Mouse (Mus musculus): ENCODE data around the gene Slit1.

Slit1 gene

DNA sequence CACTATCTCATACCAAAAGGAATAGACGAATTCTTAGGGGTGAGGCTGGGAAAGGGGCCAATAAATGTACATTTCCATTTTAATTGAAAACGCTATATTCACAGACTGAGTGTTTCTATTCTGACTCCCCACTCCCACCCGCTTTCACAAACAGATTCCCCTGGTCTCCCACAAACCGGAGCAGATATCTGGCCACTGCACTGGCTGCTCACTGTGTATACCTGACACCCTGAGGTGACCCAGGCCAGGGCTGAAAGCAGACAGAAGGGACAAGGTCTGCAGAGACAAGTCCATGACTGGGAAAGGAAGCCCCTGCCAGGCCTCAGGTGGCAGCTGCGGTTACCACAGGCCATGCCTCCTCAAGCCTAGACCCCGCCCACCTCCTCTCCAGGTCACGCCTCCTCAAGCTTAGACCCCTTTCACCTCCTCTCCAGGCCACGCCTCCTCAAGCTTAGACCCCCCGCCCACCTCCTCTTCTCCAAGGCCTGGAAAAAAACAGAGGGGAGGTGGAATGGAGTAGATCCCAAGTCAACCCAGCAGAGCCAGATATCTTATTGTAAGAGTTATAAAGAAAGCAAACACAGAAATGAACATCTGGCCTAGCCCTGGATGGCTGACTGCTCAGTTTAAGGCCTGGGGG is 18.5 kb downstream of the Slit1 start:
- DNase-seq (ENCODE audit: low read depth) = no peak

DNA sequence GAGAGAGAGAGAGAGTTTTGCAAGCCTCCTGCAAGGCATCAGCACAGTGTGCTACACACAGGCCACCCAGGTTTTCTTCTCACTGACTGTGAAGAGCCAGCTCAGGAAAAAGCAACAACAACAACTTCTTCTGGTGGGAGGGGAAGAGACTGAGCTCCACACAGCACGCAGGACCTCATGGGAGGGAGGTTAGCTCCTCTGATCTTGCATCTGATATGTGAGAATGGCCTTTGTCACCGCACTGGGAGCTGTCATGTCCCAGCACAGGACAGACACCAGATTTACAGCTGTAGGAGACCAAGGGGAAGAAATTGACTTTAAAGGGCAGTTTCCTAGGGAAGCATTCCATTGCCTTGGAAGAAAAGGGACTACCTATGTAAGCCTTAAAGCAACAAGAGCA is 20.1 kb downstream of the Slit1 start:
- DNase-seq (ENCODE audit: low read depth) = no peak

DNA sequence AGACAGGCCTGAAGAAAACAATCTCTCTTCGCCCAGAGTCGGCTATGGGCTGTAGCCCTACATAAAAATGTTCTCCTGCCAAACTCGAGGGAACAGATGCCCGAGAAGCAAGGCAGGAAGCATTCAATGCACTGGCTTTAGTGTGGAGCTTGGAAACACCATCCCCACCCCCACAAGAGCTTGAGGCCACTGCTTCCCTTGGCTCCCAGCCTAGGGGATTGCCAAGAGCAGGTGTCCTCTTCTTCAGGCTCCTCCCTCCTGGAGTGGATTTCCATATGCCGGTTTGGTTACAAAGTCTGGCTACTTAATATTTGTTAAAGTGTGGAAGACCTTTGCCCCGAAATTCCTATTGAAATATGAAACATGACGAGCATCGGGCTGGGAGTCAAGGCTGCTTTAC is 24.0 kb downstream of the Slit1 start:
- DNase-seq (ENCODE audit: low read depth) = no peak

DNA sequence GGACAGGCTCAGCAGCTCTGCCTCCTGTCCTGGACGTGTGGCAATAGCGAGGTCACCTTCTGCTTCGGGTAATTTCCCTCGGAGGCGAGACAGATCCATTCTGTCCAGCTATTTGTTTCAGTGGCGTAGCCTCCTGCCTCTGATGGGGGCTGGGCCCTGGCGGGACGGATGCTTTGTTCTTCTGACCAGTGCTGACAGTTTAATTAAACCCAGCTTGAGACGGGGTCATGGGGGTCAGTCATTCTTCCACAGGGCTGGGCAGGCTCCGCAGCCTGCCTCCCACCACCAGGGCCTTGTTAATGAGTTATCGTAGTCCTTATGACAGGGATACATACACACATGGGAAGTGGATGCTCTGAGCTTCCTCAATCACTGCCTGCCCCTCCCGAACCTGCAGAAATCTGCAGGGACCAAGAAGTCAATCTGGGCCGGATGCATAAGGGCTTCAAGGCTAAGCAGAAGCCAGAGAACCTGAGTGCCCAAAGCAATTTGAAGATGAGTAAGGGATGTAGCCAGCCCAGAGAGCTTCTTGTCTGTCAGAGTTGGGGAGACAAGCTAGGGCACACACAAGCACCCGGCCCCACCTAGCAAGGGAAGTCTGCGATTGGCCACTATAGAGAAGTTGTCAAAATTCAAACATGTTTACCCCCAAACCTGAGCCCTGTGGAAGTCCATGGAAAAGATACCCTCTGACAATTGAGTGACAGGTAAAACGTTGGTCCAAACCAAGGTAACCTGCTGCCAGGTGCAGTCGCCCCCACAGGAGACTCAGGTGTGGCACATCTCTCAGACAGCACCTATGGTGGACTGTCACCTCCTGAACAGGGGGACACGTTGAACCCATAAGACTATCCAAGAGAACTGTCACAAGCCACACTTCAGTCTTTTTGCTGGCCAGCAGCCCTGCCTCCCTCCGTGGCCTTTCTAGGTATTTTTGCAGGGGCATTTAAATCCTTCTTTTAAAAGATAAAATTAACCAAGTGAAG is 26.9 kb downstream of the Slit1 start:
- DNase-seq (ENCODE audit: low read depth) = no peak

DNA sequence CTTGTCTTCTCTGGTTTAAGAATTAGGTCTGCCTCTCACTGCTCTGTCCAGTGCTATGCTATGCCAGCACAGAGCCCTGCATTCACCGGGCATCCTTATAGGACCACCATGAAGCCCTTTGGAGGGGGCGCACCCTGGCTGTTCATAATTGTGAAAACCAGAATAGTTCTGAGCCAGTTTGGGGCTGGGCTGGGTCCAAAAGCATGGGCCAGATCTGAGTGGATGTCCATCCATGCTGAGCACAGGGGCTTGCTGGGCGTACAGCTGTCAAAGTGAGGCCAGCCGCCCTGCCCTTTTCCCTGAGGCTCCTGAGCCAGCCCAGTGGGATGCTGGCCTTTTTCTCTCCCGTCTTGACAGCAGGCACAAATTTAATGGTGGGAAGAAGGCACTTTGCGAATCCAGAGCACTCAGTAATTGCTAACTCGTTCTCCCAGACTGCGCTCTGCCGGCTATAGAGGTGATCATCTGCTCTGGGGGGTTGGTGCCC is 29.0 kb downstream of the Slit1 start:
- no peak for DNase-seq (ENCODE audit: low read depth)

DNA sequence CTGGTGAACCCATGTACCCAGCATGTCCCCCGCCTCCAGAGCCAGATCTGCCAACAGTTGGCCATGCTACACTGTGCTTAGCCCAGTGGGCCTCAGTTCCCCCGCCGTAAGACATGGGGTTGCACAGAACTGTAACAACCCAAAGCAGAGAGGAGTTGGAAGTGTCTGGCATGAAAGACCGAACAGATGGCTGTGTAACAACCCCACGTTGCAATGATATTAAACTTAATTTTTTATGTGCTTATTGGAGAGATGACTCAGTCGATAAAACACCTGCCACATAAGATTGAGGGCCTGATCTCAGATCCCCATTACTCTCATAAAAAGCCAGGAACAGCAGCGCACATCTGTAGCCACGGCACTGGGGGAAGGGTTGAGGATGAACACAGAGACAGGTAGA is 30.6 kb downstream of the Slit1 start:
- DNase-seq (ENCODE audit: low read depth) = no peak

DNA sequence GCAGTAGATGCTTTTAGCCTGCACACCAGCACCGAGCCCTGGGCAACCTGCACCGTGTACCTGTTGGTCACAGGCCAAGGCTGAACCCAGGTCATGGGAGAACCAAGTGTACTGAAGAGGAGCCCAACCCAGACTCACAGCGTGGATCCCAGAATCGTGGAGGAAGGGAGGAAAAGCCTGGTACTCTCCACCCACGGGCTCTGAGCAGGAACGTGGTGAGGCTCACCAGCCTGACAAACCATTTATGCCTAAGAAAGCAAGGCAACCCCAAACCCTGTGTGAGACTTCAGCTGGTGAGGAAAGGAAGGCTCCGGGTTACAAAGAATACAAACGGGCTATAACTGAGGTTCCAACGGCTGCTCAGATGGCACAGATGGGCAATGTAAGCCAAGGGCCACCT is 31.8 kb downstream of the Slit1 start:
- DNase-seq (ENCODE audit: low read depth) = no peak

DNA sequence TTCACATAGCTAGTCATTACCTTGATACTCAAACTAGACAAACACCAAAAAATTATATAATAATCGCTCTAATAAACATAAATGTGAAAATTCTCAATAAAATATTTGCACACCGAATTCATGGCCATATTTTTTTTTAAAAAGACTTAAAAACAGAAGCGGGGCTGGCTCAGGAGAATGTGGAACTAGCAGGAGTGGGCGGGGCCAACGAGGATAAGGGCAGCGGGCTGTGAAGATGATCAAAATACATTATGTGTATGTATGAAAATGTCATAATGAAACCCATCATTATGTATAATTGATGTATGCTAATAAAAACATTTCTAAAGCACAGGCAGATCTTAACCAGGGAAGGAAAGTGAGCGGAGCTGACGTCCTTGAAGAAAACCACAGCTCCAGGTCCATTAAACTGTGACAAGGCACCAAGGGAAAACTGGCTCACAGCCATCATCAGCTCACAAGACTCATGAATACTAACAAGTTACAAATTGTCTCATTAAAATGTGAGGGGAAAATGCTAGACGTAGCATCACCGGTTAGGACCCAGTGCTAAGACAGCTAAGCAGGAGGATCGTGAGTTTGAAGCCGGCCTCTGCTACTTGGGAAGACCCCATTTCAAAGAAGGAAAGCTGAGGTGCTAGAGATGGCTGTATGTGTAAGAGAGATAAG is 33.8 kb downstream of the Slit1 start:
- no peak for DNase-seq (ENCODE audit: low read depth)

DNA sequence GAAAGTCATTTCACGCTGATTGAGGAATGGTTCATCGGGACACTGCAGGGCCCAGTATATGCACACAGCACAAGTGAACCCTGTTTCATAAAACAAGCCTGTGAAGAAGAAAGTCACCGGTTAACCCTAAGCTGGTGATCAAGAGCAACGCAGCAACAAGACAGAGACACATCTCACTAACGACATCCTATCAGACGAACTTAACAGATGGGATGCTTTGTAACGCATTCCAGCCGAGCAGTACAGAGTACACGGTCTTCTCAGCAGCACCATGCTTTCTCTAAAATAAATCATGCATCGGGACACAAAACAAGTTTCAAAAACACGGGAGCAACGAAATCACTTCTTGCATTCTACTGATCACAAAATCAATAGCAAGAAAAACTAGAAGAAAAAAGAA is 35.6 kb downstream of the Slit1 start:
- DNase-seq (ENCODE audit: low read depth) = no peak

DNA sequence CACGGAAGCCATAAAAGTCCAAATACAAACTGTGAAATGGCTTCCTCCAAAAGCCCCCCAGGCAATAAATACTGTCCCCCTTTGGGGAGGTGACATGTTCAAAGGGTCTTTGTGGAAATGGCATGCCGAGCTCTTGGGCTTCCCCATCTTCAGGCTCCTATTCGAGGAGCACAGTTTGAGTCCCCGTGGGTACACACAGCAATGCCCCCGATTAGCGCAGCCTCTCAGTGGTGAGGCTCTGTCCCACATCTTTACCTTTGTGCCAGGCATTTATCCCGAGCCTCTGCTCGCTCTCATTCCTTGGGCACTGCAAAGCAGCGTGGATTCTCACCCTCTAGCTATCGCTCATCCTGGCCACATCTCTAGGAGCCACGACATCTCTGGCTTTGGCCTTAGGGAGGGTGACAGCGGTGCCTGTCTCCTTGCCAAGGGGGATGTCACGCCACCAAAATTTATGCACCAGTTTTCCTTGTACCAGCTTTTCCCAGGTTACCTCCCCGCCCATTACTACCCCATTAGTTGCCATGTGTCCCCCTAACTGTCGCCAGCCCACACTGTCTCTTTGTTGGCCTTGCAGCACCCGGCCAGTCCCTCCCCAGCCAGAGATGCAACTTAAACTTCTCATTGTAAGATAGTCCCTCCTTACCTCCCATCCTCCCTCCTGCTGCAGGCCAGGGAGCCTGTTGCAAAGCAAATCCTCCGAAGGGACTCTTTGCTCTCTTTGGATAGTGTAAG is 37.2 kb downstream of the Slit1 start:
- no peak for DNase-seq (ENCODE audit: low read depth)

DNA sequence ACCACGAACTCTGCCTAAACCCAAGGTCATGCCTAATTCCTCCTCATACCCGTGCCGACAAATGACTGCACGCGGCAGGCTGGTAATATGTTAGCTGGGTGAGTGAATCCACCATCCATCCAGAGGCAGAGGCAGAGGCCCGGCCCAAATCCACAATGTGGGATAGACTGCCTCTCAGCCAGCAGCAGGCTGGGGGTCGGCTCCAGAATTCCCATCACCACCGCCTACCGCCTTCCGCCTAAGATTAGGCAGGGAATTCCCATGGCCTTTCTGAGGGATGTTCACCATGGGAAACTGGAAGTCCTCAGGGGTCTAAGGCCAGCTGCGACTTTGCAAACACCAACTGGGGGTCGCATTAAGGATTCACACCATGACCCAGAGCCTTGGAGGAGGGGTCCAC is 38.0 kb downstream of the Slit1 start:
- no peak for DNase-seq (ENCODE audit: low read depth)

DNA sequence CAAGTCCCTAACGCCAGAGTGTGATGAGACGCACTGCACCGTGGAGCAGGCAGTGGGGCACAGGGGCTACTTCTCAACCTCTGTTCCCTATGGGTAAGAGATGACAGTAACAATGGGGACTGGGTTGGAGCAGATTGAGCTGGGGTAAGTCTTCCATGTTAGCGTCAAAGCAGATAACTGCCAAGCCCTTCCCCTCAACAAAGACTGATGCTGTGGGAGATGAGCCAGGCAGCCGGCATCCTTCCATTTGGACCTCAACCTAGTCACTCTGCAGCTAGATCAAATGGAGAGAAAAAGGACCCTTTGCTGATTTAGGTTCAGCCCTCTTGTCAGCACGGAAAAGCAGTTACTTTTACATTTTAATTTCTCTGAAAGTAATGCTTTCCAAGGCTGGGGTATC is 40.8 kb downstream of the Slit1 start:
- no peak for DNase-seq (ENCODE audit: low read depth)

DNA sequence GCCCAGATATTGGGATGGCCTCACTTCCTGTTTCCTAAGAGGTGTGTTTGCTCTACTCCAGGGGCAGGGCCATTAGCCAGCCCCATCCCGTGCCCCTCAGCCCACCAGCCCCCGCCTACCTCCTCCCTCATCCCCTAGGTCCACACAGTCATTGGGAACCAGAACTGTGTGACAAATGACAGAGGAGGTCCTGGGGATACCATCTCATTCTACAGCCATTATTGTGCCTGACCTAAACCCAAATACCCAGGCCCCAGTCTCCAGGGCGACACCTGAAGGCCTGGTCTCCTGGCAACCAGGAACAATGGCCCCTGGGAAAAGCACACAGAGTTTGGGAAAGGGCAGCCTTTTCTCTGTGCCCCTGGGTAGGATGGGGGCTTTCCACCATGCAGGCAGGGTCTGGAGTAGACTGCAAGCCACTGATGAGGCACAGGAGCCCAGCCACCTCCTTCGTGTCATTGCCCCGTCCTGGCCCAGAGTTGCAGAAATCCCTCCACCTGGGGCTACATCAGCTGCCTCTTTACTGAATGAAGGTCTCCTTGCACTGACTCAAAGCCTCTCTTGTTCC is 44.5 kb downstream of the Slit1 start:
- no peak for DNase-seq (ENCODE audit: low read depth)

DNA sequence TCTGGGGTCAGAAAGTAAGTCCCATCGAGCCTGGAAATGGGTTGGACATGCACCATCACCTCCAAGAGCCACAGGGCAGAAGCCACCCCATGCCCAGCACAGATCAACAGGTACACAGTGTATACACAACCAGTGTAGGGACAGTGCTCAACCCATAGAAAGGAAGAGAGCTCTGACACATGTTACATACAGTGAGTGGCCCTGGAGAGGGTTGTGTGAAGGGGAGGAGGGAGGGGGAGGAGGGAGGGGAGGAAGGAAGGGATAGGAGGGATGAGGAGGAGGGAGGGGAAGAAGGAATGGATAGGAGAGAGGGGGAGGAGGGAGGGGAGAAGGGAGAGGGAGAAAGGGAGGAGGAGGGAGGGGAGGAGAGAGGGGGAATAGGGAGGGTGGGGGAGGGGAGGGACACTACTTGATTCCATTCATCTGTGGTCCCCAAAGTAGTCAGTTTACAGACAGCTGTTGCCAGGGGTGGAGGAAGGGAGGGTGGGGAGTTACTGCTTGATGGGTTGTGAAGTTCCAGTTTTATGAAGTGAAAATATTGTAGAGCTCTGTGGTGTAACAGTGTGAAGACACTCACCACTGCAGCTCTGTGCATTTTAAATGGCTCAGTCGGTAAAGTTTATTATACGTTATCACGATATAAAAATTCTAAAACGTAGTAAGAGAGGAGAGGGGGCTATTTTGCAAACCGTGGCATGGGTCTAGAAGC is 45.5 kb downstream of the Slit1 start:
- no peak for DNase-seq (ENCODE audit: low read depth)

DNA sequence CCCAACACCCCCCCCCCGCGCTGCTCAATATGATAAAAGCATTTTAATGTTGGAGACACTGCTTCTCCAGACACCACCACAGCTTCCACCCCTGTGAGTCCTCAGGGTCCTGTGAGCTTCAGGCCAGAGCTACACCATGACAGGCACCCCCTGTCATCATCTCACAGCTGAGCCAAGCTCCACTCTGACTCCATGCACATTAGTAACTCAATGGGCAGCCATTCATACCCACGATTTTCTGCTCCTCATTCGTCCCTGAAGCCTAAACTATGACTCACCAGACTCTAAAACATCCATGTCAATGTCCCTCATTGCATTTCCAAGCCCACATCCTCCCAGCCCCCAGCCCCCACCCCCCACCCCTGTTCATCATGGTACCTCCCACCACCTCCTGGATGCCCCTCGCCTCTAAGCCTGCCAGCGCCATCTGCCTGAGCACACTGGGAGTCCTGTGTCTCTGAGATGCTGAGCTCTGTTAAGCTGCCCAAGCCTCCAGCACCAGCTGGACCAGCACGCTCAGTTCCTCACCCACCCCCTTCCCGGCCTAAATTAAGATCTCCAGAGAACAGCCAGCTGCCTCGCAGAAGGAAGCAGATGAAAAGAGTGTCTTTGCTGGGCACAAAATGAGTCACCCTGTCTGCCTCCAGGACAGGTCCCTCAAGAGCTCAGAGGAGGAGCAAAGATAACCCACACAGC is 46.2 kb downstream of the Slit1 start:
- DNase-seq (ENCODE audit: low read depth) = no peak

DNA sequence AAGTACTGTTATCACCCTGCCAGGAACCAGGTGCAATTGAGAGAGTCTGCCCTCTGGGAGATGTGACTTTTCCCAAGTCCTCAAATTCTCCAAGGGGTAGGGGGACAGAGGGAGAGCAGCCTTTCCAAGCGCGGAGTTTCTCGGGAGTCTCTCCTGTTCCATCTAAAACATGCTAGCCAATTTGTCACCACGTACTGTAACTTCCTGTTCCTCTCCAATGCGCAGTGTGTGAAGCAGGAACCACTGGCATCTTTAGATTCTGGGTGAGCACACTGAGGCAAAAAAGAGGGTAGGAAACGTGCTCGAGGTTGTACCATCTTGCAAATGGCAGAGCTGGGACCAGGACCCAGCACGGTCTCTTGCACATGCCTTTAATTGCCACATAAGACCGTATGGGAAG is 47.0 kb downstream of the Slit1 start:
- no peak for DNase-seq (ENCODE audit: low read depth)

DNA sequence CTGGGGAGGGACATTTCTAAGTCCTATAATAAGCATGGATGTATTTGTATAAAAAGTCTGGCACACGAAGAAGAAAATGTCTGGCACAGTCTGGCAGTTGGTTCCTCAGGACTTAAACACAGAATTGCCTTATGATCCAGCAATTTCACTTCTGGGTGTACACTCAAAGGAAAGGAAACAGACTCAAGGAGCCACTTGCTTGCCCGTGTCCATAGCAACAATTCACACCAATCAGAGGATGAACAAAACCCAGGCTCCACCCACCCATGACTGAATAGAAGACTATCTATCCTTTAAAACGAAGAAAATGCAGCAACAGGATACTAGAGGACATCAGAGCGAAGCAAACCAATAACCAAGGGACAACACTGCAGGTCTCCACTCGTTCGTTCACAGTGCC is 48.4 kb downstream of the Slit1 start:
- DNase-seq (ENCODE audit: low read depth) = no peak

DNA sequence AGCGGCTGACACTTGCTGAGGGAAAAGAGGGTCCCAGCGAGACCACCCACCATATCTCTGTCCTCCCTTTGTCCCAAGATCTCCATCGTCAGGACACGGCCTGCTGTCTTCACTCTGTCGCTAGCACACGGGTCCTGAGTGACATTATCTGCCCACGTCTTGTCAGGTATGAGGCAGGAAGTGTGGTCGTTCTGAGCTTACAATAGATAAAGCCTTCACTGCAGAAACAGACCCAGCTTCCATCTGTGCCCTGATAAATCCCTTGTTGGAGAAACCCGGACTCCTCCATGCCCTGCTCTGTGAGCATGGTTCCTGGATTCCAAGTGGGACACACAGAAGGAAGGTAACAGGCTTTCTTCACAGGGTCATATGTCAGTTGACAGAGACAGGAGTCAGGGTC is 48.9 kb downstream of the Slit1 start:
- DNase-seq (ENCODE audit: low read depth) = no peak

DNA sequence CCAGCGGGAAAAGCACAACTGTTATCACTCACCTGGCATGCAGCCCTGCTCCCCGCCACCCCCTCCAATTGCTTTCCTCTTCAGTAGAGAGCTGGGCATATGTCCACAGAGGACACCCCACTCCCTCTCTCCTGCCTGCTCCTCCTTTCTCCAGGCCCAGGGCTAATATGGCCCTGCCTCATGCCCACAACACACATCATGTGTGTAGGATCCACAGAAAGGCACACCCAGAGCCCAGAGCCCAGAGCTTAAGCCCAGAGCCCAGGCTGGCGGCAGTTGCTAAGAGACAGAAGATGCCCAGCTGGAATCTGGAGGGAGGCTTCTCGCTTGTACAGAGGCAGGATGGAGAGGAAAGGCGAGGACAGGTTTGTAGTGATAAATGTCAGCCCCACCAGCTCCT is 49.7 kb downstream of the Slit1 start:
- no peak for DNase-seq (ENCODE audit: low read depth)

DNA sequence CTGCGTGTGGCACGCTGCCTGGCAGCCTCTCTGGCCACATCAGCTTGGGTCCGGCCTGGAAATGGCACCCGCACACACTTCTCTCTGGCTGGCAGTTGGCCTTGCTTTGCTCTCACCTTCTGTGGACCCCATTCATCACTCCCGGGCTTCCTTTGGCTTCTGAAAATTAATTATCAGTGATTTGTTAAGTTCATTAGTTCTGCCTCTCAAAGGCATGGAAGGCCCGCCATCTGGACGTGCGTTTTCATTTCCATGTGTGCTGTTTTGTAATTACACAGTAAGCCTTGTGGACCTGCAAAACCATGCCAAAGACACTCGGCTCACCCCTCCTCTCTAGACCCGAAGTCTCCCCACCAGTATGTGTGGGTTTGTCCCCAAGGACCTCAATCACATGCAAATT is 53.4 kb downstream of the Slit1 start:
- DNase-seq (ENCODE audit: low read depth) = no peak

DNA sequence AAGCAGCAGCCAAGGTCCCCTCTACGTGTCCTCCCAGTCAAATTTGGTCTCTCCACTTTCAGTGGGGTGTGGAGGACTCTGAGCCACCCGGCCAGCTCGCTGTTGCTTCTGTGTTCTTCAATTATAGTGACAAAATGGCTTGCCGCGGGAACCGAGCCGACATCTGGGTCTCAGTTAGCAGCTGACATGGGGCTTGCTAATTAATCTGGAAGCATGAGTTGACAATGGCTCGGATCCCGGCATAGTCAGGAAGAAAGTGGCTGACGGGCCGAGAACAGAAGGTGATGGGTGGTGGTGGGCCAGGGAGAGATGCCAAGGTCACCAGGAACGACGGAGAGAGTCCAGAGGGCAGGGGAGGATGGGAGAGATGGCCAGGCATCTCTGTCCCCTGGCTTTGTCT is 55.2 kb downstream of the Slit1 start:
- DNase-seq (ENCODE audit: low read depth) = no peak

Measured in induced T-regulatory cell, adult 2 months (primary cell).